Mouse (Mus musculus) adrenal gland, postnatal 14 days (tissue): ENCODE results near the gene Irf1. TPM values are rescaled to one million over a fixed set of nuclear protein-coding genes. Genes with fewer than 3 reads are reported as not detected.

Experiments used
- DNase-seq: peaks from one replicate; pipeline ENCODE4 v3.0.0; 2021; ENCODE audit warnings: mixed read lengths
- long read RNA-seq, 2 experiments: library from polyadenylated mRNA; stranded (forward); transcript quantifications; one replicate each; pipeline ENCODE4 v2.0.0; 2021
- total RNA-seq: library from RNA; stranded (reverse); gene quantifications from 2 replicates; pipeline ENCODE4 v1.2.3, GENCODE M21; 2021

The Irf1 gene
- 19.6 and 32.7 TPM in 2 replicates for total RNA-seq
- long read RNA-seq, experiment 1, transcript Irf1-202 (10 exons, 2,137 nt) = major isoform, 19 of 30 reads
- long read RNA-seq, experiment 1, partial matches to known transcripts = 2 of 30 reads
- long read RNA-seq, experiment 1, other reads (novel, unspliced or antisense) = 7 of 30 reads
- long read RNA-seq, experiment 2, transcript Irf1-202 (10 exons, 2,137 nt) = major isoform, 8 of 19 reads
- long read RNA-seq, experiment 2, partial matches to known transcripts = 2 of 19 reads
- long read RNA-seq, experiment 2, other reads (novel, unspliced or antisense) = 5 of 19 reads

GRCm38 (mm10) chr11:53769760-53770124, at the start of gene Irf1:
Gene Irf1 (plus strand): TSS chr11:53770014.
- peak; percentile 97 for DNase-seq

GRCm38 (mm10) chr11:53720715-53721114, 49.1 kb upstream of the Irf1 start, which contains the start of gene Il5:
Gene Il5 (plus strand): TSS chr11:53720794.
- DNase-seq = peak; percentile 65

GRCm38 (mm10) chr11:53731457-53731856, 38.4 kb upstream of the Irf1 start:
- DNase-seq = no peak

- DNase-seq = no peak
These were observed 37.6 kb upstream of the Irf1 start for GRCm38 (mm10) chr11:53732244-53732643.

- DNase-seq = no peak
These were observed 36.0 kb upstream of the Irf1 start for GRCm38 (mm10) chr11:53733824-53734223.

- no peak for DNase-seq
These were observed 35.4 kb upstream of the Irf1 start for GRCm38 (mm10) chr11:53734431-53734830.

- no peak for DNase-seq
These were observed 34.7 kb upstream of the Irf1 start for GRCm38 (mm10) chr11:53734970-53735681.

GRCm38 (mm10) chr11:53735682-53736245, 34.0 kb upstream of the Irf1 start:
- DNase-seq = peak; percentile 77

GRCm38 (mm10) chr11:53736771-53737572, 32.8 kb upstream of the Irf1 start:
- peak; percentile 88 for DNase-seq

- DNase-seq = peak; percentile 76
These were observed 32.3 kb upstream of the Irf1 start for GRCm38 (mm10) chr11:53737573-53737946.

GRCm38 (mm10) chr11:53742353-53742752, 27.5 kb upstream of the Irf1 start:
- DNase-seq = no peak

- DNase-seq = no peak
These were observed 24.6 kb upstream of the Irf1 start for GRCm38 (mm10) chr11:53745260-53745659.

GRCm38 (mm10) chr11:53747985-53748384, 21.8 kb upstream of the Irf1 start:
- no peak for DNase-seq

- no peak for DNase-seq
These were observed 21.2 kb upstream of the Irf1 start for GRCm38 (mm10) chr11:53748614-53749013.

- DNase-seq = no peak
These were observed 20.5 kb upstream of the Irf1 start for GRCm38 (mm10) chr11:53749306-53749705.

GRCm38 (mm10) chr11:53749716-53750352, 20.0 kb upstream of the Irf1 start:
- no peak for DNase-seq

GRCm38 (mm10) chr11:53755011-53755595, 14.7 kb upstream of the Irf1 start:
- DNase-seq = no peak

- no peak for DNase-seq
These were observed 12.2 kb upstream of the Irf1 start for GRCm38 (mm10) chr11:53757612-53758011.

- DNase-seq = peak; percentile 50
These were observed 11.8 kb upstream of the Irf1 start for GRCm38 (mm10) chr11:53758033-53758432.

- DNase-seq = peak; percentile 27
These were observed 10.9 kb upstream of the Irf1 start for GRCm38 (mm10) chr11:53758791-53759351.
